Mouse (Mus musculus): ENCODE data around the gene Auts2. TPM values are rescaled to one million over a fixed set of nuclear protein-coding genes. Genes with fewer than 3 reads are reported as not detected.

Gene Auts2
- total RNA-seq, 2 experiments from 2014 or later, result 24.3 to 29.9 TPM

GRCm38 (mm10) chr5:131658822-131659515 is 884.2 kb downstream of the Auts2 start:
- no peak for DNase-seq

- DNase-seq, result no peak
Observed at GRCm38 (mm10) chr5:131654206-131654605, 888.9 kb downstream of the Auts2 start.

GRCm38 (mm10) chr5:131650381-131650891 is 892.7 kb downstream of the Auts2 start:
- peak; percentile 45 to 49 for DNase-seq

- peak; percentile 69 to 82 for DNase-seq
Observed at GRCm38 (mm10) chr5:131647683-131648119, 895.4 kb downstream of the Auts2 start.

- DNase-seq, result no peak
Observed at GRCm38 (mm10) chr5:131647104-131647682, 896.0 kb downstream of the Auts2 start.

- DNase-seq, result no peak
Observed at GRCm38 (mm10) chr5:131646192-131646775, 896.9 kb downstream of the Auts2 start.

GRCm38 (mm10) chr5:131645341-131646191 is 897.6 kb downstream of the Auts2 start:
- no peak for DNase-seq

- DNase-seq, result no peak
Observed at GRCm38 (mm10) chr5:131644331-131644730, 898.8 kb downstream of the Auts2 start.

GRCm38 (mm10) chr5:131643176-131644174 is 899.7 kb downstream of the Auts2 start:
- peak; percentile 31 to 49 for DNase-seq

- peak in 1 of 2 experiments; percentile 61 for DNase-seq
Observed at GRCm38 (mm10) chr5:131642752-131643151, 900.4 kb downstream of the Auts2 start.

GRCm38 (mm10) chr5:131636431-131636830 is 906.7 kb downstream of the Auts2 start:
- DNase-seq, result no peak

GRCm38 (mm10) chr5:131634731-131635130 is 908.4 kb downstream of the Auts2 start:
- DNase-seq, result no peak

- no peak for DNase-seq
Observed at GRCm38 (mm10) chr5:131631998-131632379, 911.2 kb downstream of the Auts2 start.

GRCm38 (mm10) chr5:131631038-131631997 is 911.8 kb downstream of the Auts2 start:
- DNase-seq, result no peak

GRCm38 (mm10) chr5:131630577-131630976 is 912.6 kb downstream of the Auts2 start:
- DNase-seq, result no peak

GRCm38 (mm10) chr5:131616113-131616876 is 926.8 kb downstream of the Auts2 start:
- peak; percentile 12 to 43 for DNase-seq

GRCm38 (mm10) chr5:131614238-131614637 is 928.9 kb downstream of the Auts2 start:
- DNase-seq, result no peak

- no peak for DNase-seq
Observed at GRCm38 (mm10) chr5:131613301-131613700, 929.8 kb downstream of the Auts2 start.

- DNase-seq, result no peak
Observed at GRCm38 (mm10) chr5:131610702-131611101, 932.4 kb downstream of the Auts2 start.
